Mouse (Mus musculus) liver, embryonic 16.5 days (tissue): ENCODE data around the gene Ropn1l. TPM values are rescaled to one million over a fixed set of nuclear protein-coding genes. Genes with fewer than 3 reads are reported as not detected.
A peak's percentile ranks its signal among the peaks of the same experiment; 100 is the strongest.

Source experiments
- ATAC-seq: fragments of 200-750 bp; cut with Nextera tagmentation; 2 replicates; pipeline ENCODE4 v1.8.0; 2017; ENCODE audit warnings: low read depth, mild to moderate bottlenecking, moderate number of reproducible peaks, moderate library complexity
- H3K27ac ChIP-seq: fragments of 300-500 bp; sonication (generic); 2 replicates; pipeline ENCODE4 v1.5.1; 2014; ENCODE audit warnings: mild to moderate bottlenecking, low read length
- H3K27me3 ChIP-seq: fragments of 300-500 bp; sonication (generic); 2 replicates; pipeline ENCODE4 v1.6.1; 2014; ENCODE audit warnings: low read depth, low read length, mixed read lengths; ENCODE audit not compliant: control insufficient read depth, insufficient read depth
- H3K36me3 ChIP-seq: fragments of 300-500 bp; sonication (generic); 2 replicates; pipeline ENCODE4 v1.6.1; 2014; ENCODE audit warnings: mild to moderate bottlenecking; ENCODE audit not compliant: control insufficient read depth, insufficient read depth
- H3K4me1 ChIP-seq: fragments of 300-500 bp; sonication (generic); 2 replicates; pipeline ENCODE4 v1.6.1; 2014; ENCODE audit warnings: low read depth, low read length, mixed read lengths; ENCODE audit not compliant: control insufficient read depth
- H3K4me2 ChIP-seq: fragments of 300-500 bp; sonication (generic); 2 replicates; pipeline ENCODE4 v1.6.1; 2014; ENCODE audit warnings: low read depth, low read length, mixed read lengths
- H3K4me3 ChIP-seq: fragments of 300-500 bp; sonication (generic); 2 replicates; pipeline ENCODE4 v1.5.1; 2014; ENCODE audit warnings: low read depth, mild to moderate bottlenecking, low read length
- H3K9ac ChIP-seq: fragments of 300-500 bp; sonication (generic); 2 replicates; pipeline ENCODE4 v1.6.1; 2014; ENCODE audit warnings: low read depth, low read length
- H3K9me3 ChIP-seq: fragments of 300-500 bp; sonication (generic); replicated peaks from 2 replicates; pipeline ENCODE4 v1.6.1; 2016; ENCODE audit warnings: low read length; ENCODE audit not compliant: control insufficient read depth
- WGBS: fragments of 180-500 bp; shearing (Covaris S2); extraction: QIAGEN DNeasy Blood & Tissue Kit; methylation state at CpG from one replicate; pipeline ENCODE4 v1.1.7; 2014; ENCODE audit not compliant: insufficient replicate concordance; 5-methylcytosine and 5-hydroxymethylcytosine counted together
- polyA plus RNA-seq: library from polyadenylated mRNA; unstranded; fragments of >200 nt; fragmentation: Nextera tagmentation; extraction: Ambion mirVana; gene quantifications from 2 replicates; pipeline ENCODE4 v1.2.1, GENCODE M21; 2015

Gene Ropn1l
- polyA plus RNA-seq, 1 experiment from 2014 or later, result 2.2 TPM

- 48% methylated on average over 7 of the region's 7 CpGs for WGBS
- H3K4me2 ChIP-seq, result no peak overlapping the region
- no peak overlapping the region for H3K9ac ChIP-seq
- H3K9me3 ChIP-seq, result no peaks in the 10 kb centered on the region
- no peaks in the 10 kb centered on the region for H3K27me3 ChIP-seq
- no peak for ATAC-seq
- peaks cover 16% of the 10 kb centered on the region for H3K36me3 ChIP-seq
- H3K4me1 ChIP-seq, result peaks cover 12% of the 10 kb centered on the region
- no peak overlapping the region for H3K27ac ChIP-seq
- no peak overlapping the region for H3K4me3 ChIP-seq
These were observed 1.3 kb upstream of the Ropn1l start for GRCm38 (mm10) chr15:31454861-31455295.

- no peaks in the 10 kb centered on the region for H3K9me3 ChIP-seq
- H3K36me3 ChIP-seq, result peaks cover 12% of the 10 kb centered on the region; the same call in 1 of the 2 replicates
- WGBS, result 35% methylated on average over 10 of the region's 10 CpGs
- no peaks in the 10 kb centered on the region for H3K27me3 ChIP-seq
- H3K4me2 ChIP-seq, result peak overlapping the region; percentile 90
- H3K4me1 ChIP-seq, result peaks cover 17% of the 10 kb centered on the region
- peak overlapping the region; percentile 73; the same call in 1 of the 2 replicates for H3K9ac ChIP-seq
- no peak for ATAC-seq
- peak overlapping the region; percentile 78 for H3K27ac ChIP-seq
- H3K4me3 ChIP-seq, result peak overlapping the region; percentile 73
These were observed 741 bp upstream of the Ropn1l start for GRCm38 (mm10) chr15:31454096-31454860.

- H3K4me1 ChIP-seq, result peaks cover 17% of the 10 kb centered on the region
- 33% methylated on average over 18 of the region's 18 CpGs for WGBS
- no peaks in the 10 kb centered on the region for H3K27me3 ChIP-seq
- H3K4me2 ChIP-seq, result peak overlapping the region; percentile 90
- H3K36me3 ChIP-seq, result 0 out of 2 replicates have a peak, but pooled peaks cover 2% of the 10 kb centered on the region
- H3K27ac ChIP-seq, result no peak overlapping the region
- peak overlapping the region; percentile 73 for H3K4me3 ChIP-seq
- ATAC-seq, result no peak
- H3K9me3 ChIP-seq, result no peaks in the 10 kb centered on the region
- peak overlapping the region; percentile 73; the same call in 1 of the 2 replicates for H3K9ac ChIP-seq
These were observed 1.0 kb downstream of the Ropn1l start for GRCm38 (mm10) chr15:31452336-31453097.

GRCm38 (mm10) chr15:31449772-31450171 is 3.8 kb downstream of the Ropn1l start:
- peak; percentile 13; the same call in 1 of the 2 replicates for ATAC-seq
- no peak overlapping the region for H3K27ac ChIP-seq
- H3K4me1 ChIP-seq, result peaks cover 16% of the 10 kb centered on the region
- H3K27me3 ChIP-seq, result no peaks in the 10 kb centered on the region
- H3K36me3 ChIP-seq, result no peaks in the 10 kb centered on the region
- no peaks in the 10 kb centered on the region for H3K9me3 ChIP-seq
- H3K9ac ChIP-seq, result no peak overlapping the region
- 10% methylated on average over 2 of the region's 2 CpGs for WGBS
- no peak overlapping the region for H3K4me2 ChIP-seq
- H3K4me3 ChIP-seq, result no peak overlapping the region

- H3K4me1 ChIP-seq, result peaks cover 8% of the 10 kb centered on the region
- ATAC-seq, result no peak
- WGBS, result 40% methylated on average over 7 of the region's 7 CpGs
- no peak overlapping the region for H3K4me2 ChIP-seq
- no peaks in the 10 kb centered on the region for H3K36me3 ChIP-seq
- no peaks in the 10 kb centered on the region for H3K9me3 ChIP-seq
- no peaks in the 10 kb centered on the region for H3K27me3 ChIP-seq
- H3K4me3 ChIP-seq, result no peak overlapping the region
- H3K9ac ChIP-seq, result no peak overlapping the region
- no peak overlapping the region for H3K27ac ChIP-seq
These were observed 6.4 kb downstream of the Ropn1l start for GRCm38 (mm10) chr15:31447121-31447520.

GRCm38 (mm10) chr15:31442698-31443097 is 10.8 kb downstream of the Ropn1l start:
- 69% methylated on average over 4 of the region's 4 CpGs for WGBS
- Histone ChIP-seq H3K27me3 (no peaks in the 10 kb centered on the region), H3K4me3 (no peak overlapping the region), H3K4me2 (no peak overlapping the region), H3K9me3 (no peaks in the 10 kb centered on the region), H3K9ac (no peak overlapping the region), H3K27ac (no peak overlapping the region), H3K36me3 (no peaks in the 10 kb centered on the region), H3K4me1 (no peaks in the 10 kb centered on the region)
- no peak for ATAC-seq

GRCm38 (mm10) chr15:31441996-31442395 is 11.5 kb downstream of the Ropn1l start:
- WGBS, result 61% methylated on average over 6 of the region's 6 CpGs
- ATAC-seq, result no peak
- no peak overlapping the region for H3K4me2 ChIP-seq
- H3K27me3 ChIP-seq, result no peaks in the 10 kb centered on the region
- no peaks in the 10 kb centered on the region for H3K4me1 ChIP-seq
- H3K9me3 ChIP-seq, result no peaks in the 10 kb centered on the region
- H3K4me3 ChIP-seq, result no peak overlapping the region
- H3K36me3 ChIP-seq, result no peaks in the 10 kb centered on the region
- no peak overlapping the region for H3K9ac ChIP-seq
- no peak overlapping the region for H3K27ac ChIP-seq

GRCm38 (mm10) chr15:31436811-31437210 is 16.7 kb downstream of the Ropn1l start:
- no peaks in the 10 kb centered on the region for H3K9me3 ChIP-seq
- no peak overlapping the region for H3K9ac ChIP-seq
- no peak overlapping the region for H3K4me2 ChIP-seq
- no peak overlapping the region for H3K27ac ChIP-seq
- no peaks in the 10 kb centered on the region for H3K4me1 ChIP-seq
- no peaks in the 10 kb centered on the region for H3K36me3 ChIP-seq
- WGBS, result 49% methylated on average over 2 of the region's 2 CpGs
- H3K27me3 ChIP-seq, result no peaks in the 10 kb centered on the region
- ATAC-seq, result no peak
- no peak overlapping the region for H3K4me3 ChIP-seq

- 30% methylated on average over 1 of the region's 1 CpGs for WGBS
- no peak overlapping the region for H3K27ac ChIP-seq
- ATAC-seq, result no peak
- no peaks in the 10 kb centered on the region for H3K36me3 ChIP-seq
- no peaks in the 10 kb centered on the region for H3K4me1 ChIP-seq
- no peak overlapping the region for H3K4me3 ChIP-seq
- H3K4me2 ChIP-seq, result no peak overlapping the region
- no peak overlapping the region for H3K9ac ChIP-seq
- no peaks in the 10 kb centered on the region for H3K27me3 ChIP-seq
- H3K9me3 ChIP-seq, result no peaks in the 10 kb centered on the region
These were observed 17.5 kb downstream of the Ropn1l start for GRCm38 (mm10) chr15:31436083-31436482.
